Mouse (Mus musculus) adrenal gland, postnatal 10 days (tissue): ENCODE measurements around the gene St7l. TPM values are rescaled to one million over a fixed set of nuclear protein-coding genes. Genes with fewer than 3 reads are reported as not detected.
A peak's percentile ranks its signal among the peaks of the same experiment; 100 is the strongest.
"Not testable (repeated sequence)": the region's sequence is repeated elsewhere in the genome, so short reads cannot be mapped to it uniquely, and the experiment has no call there.

Experiments
- DNase-seq: peaks from one replicate; pipeline ENCODE4 v3.0.0; 2021; ENCODE audit warnings: mixed read lengths
- long read RNA-seq, 2 experiments: library from polyadenylated mRNA; stranded (forward); transcript quantifications; one replicate each; pipeline ENCODE4 v2.0.0; 2021
- total RNA-seq, 2 experiments: library from RNA; stranded (reverse); gene quantifications; 2 replicates each; pipeline ENCODE4 v1.2.3; 2021

The St7l gene
- 10 to 100 TPM; 30.5 to 31.0 TPM for total RNA-seq
- long read RNA-seq, experiment 1, full-length matches to known transcripts: 34 of 50 reads
- long read RNA-seq, experiment 1, partial matches to known transcripts: 11 of 50 reads
- long read RNA-seq, experiment 1, other reads (novel, unspliced or antisense): 5 of 50 reads
- long read RNA-seq, experiment 2, full-length matches to known transcripts: 16 of 44 reads
- long read RNA-seq, experiment 2, partial matches to known transcripts: 22 of 44 reads
- long read RNA-seq, experiment 2, other reads (novel, unspliced or antisense): 6 of 44 reads

- DNase-seq: peak; percentile 94
These were observed at the start of gene St7l, which contains the start of gene Capza1 for GRCm38 (mm10) chr3:104863786-104864650. Gene St7l, plus strand, starts transcription at chr3:104864005. Gene Capza1, minus strand, starts transcription at chr3:104864505.

DNA sequence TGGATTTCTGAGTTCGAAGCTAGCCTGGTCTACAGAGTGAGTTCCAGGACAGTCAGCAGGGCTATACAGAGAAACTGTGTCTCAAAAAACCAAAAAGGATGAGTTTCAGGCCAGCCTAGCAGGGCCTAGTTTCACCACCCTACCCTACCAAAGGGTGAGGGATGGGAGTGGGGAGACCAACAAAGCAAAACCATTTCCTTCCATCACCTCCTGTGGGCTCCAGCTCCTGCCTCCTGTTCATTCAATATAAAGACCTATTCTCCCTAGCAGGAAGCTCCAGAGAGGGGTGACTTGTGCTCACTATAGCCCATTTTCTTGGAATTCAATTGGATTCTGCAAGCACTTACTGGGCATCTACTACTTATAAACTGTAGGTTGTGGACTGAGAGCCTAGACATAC, 49.1 kb upstream of the St7l start:
- no peak for DNase-seq

GRCm38 (mm10) chr3:104815346-104815745, 48.5 kb upstream of the St7l start:
- DNase-seq: no peak

GRCm38 (mm10) chr3:104816130-104816529, 47.7 kb upstream of the St7l start:
- no peak for DNase-seq

- DNase-seq: peak; percentile 74
These were observed 46.3 kb upstream of the St7l start for GRCm38 (mm10) chr3:104817481-104817990.

DNA sequence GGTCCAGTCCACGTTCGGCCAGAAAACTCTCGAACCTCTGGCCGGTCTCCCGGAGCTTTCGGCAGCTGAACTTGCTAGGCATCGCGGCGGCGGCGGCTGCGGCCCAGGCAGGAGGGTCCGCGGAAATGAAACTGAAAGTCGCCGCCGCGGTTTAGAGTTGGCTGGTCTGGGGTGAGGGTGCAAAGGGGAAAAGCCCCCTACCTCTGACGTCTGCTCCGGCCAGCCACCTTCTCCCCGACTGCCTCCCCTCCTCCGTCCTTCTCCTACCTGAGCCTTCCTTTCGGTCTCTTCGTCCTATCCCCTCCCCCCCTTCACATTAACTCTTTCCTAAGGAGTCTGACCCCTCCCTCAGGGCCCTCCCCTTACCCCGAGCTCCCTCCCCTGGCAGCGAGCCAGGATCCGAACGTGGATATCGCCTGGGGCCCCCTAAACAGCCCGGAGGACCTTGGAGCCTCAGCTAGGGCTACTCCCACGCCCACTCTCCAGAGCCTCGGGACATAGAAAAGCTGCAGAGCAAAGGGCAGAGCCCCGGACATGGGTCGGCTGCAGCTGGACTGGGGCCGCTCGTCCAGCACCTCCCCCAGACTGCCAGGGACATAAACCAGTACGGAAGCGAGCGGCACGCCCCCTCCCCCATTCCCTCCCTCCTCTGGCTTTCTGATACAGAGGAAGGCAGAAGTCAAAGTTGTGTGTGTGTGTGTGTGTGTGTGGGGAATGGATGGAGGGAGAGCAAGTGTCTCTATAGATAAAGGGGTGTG, 45.6 kb upstream of the St7l start, which contains the start of gene Mov10:
Gene Mov10, minus strand, starts transcription at position 573 of the 758 bp plus-strand sequence.
- DNase-seq: peak; percentile 79

DNA sequence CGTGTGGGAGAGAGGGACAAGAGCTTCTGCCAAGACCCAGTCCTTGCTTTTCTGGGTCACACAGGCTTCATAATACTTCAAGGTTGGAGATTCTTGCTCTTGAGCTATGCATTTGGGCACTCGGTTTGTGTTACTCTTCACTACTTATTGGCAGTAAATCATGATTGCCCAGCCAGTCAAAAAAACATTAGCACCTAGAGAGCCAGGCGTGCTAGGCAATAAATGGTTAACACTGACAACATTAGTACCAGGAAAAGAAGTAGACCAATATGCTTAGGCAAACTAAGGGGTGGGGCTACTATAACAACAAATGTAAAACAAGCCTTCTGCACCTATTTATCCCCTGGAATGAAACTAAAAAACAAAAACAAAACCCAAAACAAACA, 45.1 kb upstream of the St7l start:
- no peak for DNase-seq

GRCm38 (mm10) chr3:104820426-104820825, 43.4 kb upstream of the St7l start:
- no peak for DNase-seq

GRCm38 (mm10) chr3:104822413-104822812, 41.4 kb upstream of the St7l start:
- DNase-seq: no peak

- no peak for DNase-seq
These were observed 28.0 kb upstream of the St7l start for GRCm38 (mm10) chr3:104835797-104836196.

GRCm38 (mm10) chr3:104841049-104841448, 22.8 kb upstream of the St7l start:
- no peak for DNase-seq

GRCm38 (mm10) chr3:104846601-104847000, 17.2 kb upstream of the St7l start:
- no peak for DNase-seq

GRCm38 (mm10) chr3:104854465-104854864, 9.3 kb upstream of the St7l start:
- no peak for DNase-seq

DNA sequence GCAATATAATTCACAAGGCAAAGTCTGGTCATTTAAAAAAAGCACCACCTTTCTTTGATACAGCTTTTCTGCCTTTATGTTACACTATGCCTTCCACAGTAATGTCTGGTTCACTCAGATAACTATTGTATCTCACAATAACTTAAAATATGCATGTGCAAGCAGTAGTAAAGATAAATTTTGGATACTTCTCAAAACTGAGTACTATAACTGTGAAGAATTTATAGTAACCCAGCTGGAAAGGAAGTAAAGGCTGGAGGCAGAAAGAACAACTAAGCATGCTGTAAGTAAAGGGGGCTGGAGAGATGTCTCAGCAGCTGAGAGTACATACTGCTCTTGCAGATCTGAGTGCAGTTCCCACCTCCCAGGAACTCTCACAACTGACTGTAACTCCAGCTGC, 8.9 kb upstream of the St7l start:
- no peak for DNase-seq

GRCm38 (mm10) chr3:104856106-104856505, 7.7 kb upstream of the St7l start:
- no peak for DNase-seq

- DNase-seq: no peak
These were observed 5.2 kb upstream of the St7l start for GRCm38 (mm10) chr3:104858560-104858959.

- peak; percentile 95 for DNase-seq
These were observed 991 bp downstream of the St7l start for GRCm38 (mm10) chr3:104864651-104865340.

DNA sequence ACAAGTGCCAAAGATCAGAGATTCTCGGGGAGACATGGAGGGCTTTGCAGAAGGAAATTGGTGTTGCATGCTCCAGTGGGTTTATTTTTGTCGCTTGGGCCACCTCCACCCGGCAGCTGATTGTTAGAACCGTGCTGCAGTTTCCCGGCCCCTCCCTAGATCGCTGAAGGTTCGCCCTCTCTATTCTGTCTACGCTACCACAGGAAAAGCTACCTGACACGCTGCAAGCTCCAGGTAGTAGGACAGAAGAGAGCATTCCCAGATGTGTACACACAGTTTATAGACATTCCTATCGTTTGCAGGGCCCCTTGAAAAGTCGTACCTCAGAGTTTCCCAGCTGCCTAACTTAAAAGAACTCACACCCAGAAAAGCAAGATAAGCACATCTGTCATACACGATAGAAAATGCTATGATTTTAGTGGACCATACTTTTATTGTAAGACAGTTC, 1.6 kb downstream of the St7l start:
- DNase-seq: no peak

- DNase-seq: not testable (repeated sequence)
These were observed 2.9 kb downstream of the St7l start for GRCm38 (mm10) chr3:104866674-104867073.

GRCm38 (mm10) chr3:104869611-104870010, 5.8 kb downstream of the St7l start:
- DNase-seq: no peak

- DNase-seq: no peak
These were observed 24.8 kb downstream of the St7l start for GRCm38 (mm10) chr3:104888585-104888984.

GRCm38 (mm10) chr3:104896141-104896540, 32.3 kb downstream of the St7l start:
- DNase-seq: no peak
